Mouse (Mus musculus) adrenal gland, adult (tissue): ENCODE results near the gene Luzp1.

ENCODE experiments used
- DNase-seq, 2 experiments: peaks; one replicate each; pipeline ENCODE4 v3.0.0; 2022 to 2023; ENCODE audit warnings: low spot score in 1 of 2; ENCODE audit not compliant: inconsistent age in 2 of 2

Luzp1 gene

GRCm38 (mm10) chr4:136546279-136547045 lies 76.9 kb downstream of the Luzp1 start:
- no peak for DNase-seq

DNA sequence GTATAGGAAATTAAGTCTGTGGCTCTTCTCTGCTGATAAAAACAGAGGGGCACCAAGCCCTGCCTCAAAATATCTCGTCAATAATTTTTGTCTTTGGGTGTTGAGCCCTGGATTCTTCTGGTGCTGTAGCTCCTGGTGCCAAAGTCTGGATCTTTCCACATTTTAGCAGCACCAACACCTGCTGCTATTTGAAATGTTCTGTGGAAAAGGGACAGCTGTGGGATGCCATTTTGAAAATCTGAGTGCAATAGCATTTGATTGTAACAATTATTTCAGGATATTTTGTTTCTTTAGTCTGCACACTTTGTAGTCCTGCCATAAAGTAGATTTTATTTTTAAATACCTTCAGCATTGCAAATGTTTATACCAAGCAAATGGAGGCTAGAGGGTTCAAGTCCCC lies 78.2 kb downstream of the Luzp1 start:
- DNase-seq = no peak

- DNase-seq = peak in 1 of 2 experiments; percentile 63
Measured at GRCm38 (mm10) chr4:136548381-136548801, 78.8 kb downstream of the Luzp1 start.

GRCm38 (mm10) chr4:136553108-136553507 lies 83.5 kb downstream of the Luzp1 start:
- DNase-seq = no peak

GRCm38 (mm10) chr4:136557638-136558037 lies 88.1 kb downstream of the Luzp1 start:
- no peak for DNase-seq

DNA sequence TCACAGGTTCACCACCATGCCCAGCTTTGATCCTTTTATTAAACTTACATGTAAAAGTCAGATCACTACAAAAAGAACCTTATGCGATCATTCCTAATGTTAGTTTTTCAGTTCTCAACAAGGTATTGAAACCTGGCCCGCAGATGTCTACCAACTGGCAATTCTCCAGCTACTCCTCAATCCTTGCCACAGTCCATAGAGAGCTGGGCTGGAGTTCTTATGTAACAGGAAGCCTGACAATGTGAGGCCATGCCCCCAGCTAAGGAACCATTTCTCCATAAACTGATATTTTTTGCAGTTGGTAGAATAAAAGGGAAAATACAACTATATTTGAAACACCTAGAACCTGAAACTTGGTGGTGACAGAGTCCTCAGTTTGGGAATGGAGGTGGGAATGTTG lies 90.1 kb downstream of the Luzp1 start:
- no peak for DNase-seq

DNA sequence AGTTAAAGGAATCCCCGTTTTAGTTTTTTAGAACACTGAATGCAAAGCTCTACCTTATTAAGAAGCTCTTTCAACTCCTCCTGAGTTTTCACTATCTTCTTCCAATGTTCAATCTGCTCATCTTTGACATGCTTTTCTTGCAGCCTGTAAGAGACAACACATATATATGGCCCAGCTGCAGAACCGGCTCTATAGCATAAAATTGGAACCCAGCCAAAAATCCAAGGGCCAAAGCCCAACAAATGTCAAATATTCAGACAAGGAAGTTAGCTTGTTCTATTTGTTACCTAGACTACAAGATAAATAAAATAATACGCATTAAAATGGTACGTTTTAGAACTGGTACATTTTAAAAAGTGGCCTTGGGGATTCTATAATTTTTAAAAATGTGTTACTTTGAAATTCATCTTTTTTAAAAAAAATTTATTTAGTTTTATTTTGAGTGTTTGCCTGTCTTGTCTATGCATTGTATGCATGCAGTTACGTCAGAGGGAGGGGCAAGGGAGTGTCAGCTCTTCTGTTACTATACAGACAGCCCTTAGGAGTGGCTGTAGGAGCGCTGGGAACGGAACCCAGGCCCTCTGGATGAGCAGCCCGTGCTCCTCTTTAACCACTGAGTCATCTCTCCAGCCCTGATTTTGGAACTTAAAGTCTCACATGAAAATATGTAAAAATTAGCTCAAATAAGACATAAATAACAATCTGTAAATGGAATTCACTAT lies 90.9 kb downstream of the Luzp1 start:
- DNase-seq = no peak

DNA sequence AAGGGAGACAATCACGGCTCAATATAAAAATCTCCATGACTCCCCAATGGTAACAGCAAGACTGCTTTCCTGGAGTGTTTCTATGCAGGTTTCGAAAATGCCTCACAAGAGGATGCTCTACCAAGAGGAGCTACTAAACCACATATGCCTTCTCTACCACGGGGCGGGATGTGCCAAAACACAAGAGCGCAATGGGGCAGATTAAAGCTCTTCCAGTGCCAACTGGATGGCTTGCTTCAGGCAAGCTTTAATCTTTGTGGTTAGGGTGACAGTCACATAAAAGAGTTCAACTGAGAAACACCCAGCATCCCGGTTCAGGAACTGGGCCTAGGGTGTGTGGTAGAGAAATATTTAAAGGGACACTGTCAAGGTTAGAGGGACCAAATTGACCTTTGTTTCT lies 93.2 kb downstream of the Luzp1 start:
- DNase-seq = no peak

GRCm38 (mm10) chr4:136568629-136569028 lies 99.1 kb downstream of the Luzp1 start:
- peak; percentile 56 to 91 for DNase-seq

GRCm38 (mm10) chr4:136569998-136570397 lies 100.4 kb downstream of the Luzp1 start:
- DNase-seq = peak in 1 of 2 experiments; percentile 73

- DNase-seq = peak; percentile 33 to 81
Measured at GRCm38 (mm10) chr4:136581885-136582284, 112.3 kb downstream of the Luzp1 start.

- no peak for DNase-seq
Measured at GRCm38 (mm10) chr4:136587221-136587827, 117.8 kb downstream of the Luzp1 start.

- no peak for DNase-seq
Measured at GRCm38 (mm10) chr4:136588003-136588402, 118.4 kb downstream of the Luzp1 start.

DNA sequence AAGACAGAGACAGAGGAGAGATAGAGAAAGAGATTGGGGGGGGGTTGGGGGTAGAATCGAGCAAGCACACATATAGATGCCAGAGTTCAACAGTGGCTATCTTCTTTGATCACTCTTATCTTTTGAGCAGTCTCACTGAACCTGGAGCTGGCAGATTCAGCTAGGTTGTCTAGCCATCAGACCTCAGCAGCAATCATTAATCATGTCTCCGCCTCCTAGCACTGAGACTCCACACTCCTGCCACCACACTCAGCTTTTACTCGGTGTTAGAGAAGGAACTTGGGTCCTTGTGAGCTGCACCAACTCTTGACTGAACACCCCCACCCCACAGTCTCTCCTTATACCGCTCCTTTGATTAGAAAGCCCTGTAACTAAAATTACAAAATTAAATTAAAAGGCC lies 122.5 kb downstream of the Luzp1 start:
- DNase-seq = peak in 1 of 2 experiments; percentile 18

GRCm38 (mm10) chr4:136594006-136594405 lies 124.4 kb downstream of the Luzp1 start:
- DNase-seq = peak in 1 of 2 experiments; percentile 25

DNA sequence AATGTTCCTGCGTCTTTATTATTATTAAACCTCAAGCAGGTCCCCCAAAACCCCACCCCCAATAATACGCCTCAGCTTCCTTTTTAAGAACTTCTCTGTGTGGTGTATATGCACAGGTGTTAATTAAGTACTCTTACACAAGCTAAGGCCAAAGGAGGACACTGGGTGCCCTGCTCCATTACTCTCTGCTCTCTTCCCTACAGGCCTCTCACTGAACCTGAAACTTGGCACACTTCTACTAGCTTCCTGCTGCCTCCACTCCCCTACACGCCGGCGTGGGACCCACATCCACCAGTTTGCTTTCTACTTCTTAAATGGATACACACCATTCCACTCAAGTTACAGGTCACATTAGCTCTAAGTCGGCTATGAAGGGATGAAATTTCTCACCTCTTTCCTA lies 125.7 kb downstream of the Luzp1 start:
- no peak for DNase-seq

DNA sequence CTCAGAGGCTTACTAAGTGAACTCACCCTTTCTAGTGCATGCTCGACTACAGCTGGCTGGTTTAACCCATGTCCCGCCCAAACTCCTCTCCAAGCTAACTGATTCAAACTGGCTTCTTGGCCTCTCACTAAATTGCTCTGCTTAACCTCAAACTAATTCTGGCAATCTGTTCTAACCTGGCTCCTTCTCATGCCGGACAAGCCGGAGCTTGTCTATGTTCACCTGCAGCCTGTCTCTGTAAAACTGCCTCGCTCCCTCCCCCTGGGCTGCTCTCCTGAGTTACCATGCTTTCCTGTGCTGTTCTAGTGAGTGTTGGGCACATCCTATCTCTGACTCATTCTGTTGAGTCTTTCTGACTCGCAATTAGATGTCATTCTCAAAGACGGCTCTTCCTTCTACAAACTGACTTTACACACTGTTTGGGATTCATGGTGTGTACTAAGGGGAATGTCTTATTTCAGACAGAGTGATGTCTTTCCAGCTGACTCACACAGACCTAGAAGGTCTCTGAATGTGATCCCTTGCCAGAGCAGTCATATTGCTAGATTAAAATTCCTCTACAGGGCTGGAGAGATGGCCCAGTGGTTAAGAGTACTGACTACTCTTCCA lies 128.8 kb downstream of the Luzp1 start:
- peak; percentile 24 to 70 for DNase-seq

DNA sequence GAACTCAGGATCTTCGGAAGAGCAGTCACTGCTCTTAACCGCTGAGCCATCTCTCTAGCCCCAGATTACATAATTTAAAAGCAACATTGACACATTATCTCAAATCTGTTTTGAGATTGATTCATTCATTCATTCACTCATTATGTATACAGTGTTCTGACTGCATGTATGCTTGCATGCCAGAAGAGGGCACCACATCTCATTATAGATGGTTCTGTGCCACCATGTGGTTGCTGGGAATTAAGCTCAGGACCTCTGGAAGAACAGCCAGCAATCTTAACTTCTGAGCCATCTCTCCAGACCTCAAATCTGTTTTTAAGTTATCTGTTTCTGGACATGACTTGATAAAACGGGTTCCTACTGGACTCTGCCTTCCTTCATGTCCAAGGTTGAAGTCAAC lies 130.3 kb downstream of the Luzp1 start:
- no peak for DNase-seq

GRCm38 (mm10) chr4:136600536-136600935 lies 131.0 kb downstream of the Luzp1 start:
- no peak for DNase-seq

- peak; percentile 43 to 83 for DNase-seq
Measured at GRCm38 (mm10) chr4:136601476-136601875, 131.9 kb downstream of the Luzp1 start.

- DNase-seq = peak; percentile 56 to 86
Measured at GRCm38 (mm10) chr4:136602018-136602554, 132.5 kb downstream of the Luzp1 start.
